12 mouse cellular contexts compared by ENCODE assay signal in genomic region chr3:84472527-84472926, GRCm38 (mm10). TPM values are rescaled to one million over a fixed set of nuclear protein-coding genes. Genes with fewer than 3 reads are reported as not detected.
DNase-seq lines count a peak whose midpoint lies in the region; ATAC-seq and TF ChIP-seq lines count a peak whose summit lies in the region.
"Had no signal": no experiment of that assay in that cellular context is flagged by ENCODE, and none has a peak within 500 bp of the region (broad histone marks: within the 10 kb centered on the region; RNA-seq: fewer than 3 reads in every experiment).

No protein-coding gene starts in this region.

- peaks cover 50% of the 10 kb centered on the region for H3K4me1 ChIP-seq in heart, embryonic 13.5 days
- H3K4me1 ChIP-seq in lung, embryonic 16.5 days (replicated peaks; ENCODE audit: control insufficient read depth, insufficient read depth, low read length): peaks cover 37% of the 10 kb centered on the region
- peaks cover 6% of the 10 kb centered on the region for H3K4me1 ChIP-seq in lung, adult 2 months (ENCODE audit: control insufficient read depth, insufficient read depth, low read length)
- peaks cover 24% of the 10 kb centered on the region for H3K4me1 ChIP-seq in limb, embryonic 14.5 days (ENCODE audit: control insufficient read depth, insufficient read depth, low read length)

- peak overlapping the region; percentile 6 for H3K4me3 ChIP-seq in heart, embryonic 13.5 days
- no peak overlapping the region for H3K4me3 ChIP-seq in lung, embryonic 16.5 days (ENCODE audit: low read length)
- no peak overlapping the region for H3K4me3 ChIP-seq in lung, adult 2 months (replicated peaks; ENCODE audit: extremely low read depth, low read depth, low read length)
- H3K4me3 ChIP-seq in limb, embryonic 14.5 days (replicated peaks; ENCODE audit: low read length): no peak overlapping the region
- H3K4me3 ChIP-seq: hindbrain, embryonic 15.5 days had no signal

- 40% methylated on average over 3 of the region's 3 CpGs for WGBS in heart, embryonic 13.5 days
- 15% methylated on average over 3 of the region's 3 CpGs for WGBS in lung, embryonic 16.5 days
- 32% methylated on average over 3 of the region's 3 CpGs for WGBS in lung, adult 2 months
- WGBS in limb, embryonic 14.5 days: 35% methylated on average over 3 of the region's 3 CpGs

- no peaks in the 10 kb centered on the region for H3K36me3 ChIP-seq in heart, embryonic 13.5 days
- no peaks in the 10 kb centered on the region for H3K36me3 ChIP-seq in lung, embryonic 16.5 days (ENCODE audit: control insufficient read depth, insufficient read depth, low read length)
- H3K36me3 ChIP-seq in limb, embryonic 14.5 days (ENCODE audit: control insufficient read depth, insufficient read depth, low read length): no peaks in the 10 kb centered on the region
- H3K36me3 ChIP-seq: hindbrain, embryonic 15.5 days had no signal

- no peak overlapping the region for H3K9ac ChIP-seq in heart, embryonic 13.5 days
- no peak overlapping the region for H3K9ac ChIP-seq in lung, embryonic 16.5 days (ENCODE audit: low read length)
- H3K9ac ChIP-seq in limb, embryonic 14.5 days (ENCODE audit: low read depth, low read length, severe bottlenecking): no peak overlapping the region
- H3K9ac ChIP-seq: hindbrain, embryonic 15.5 days had no signal

- TF ChIP-seq POLR2A in lung, adult 2 months (IDR thresholded peaks at IDR 0.05; ENCODE audit: borderline replicate concordance, extremely low read depth, low read depth, low read length): no peak
- no peak for TF ChIP-seq POLR2A in limb, embryonic 14.5 days (IDR thresholded peaks at IDR 0.05; ENCODE audit: borderline replicate concordance, extremely low read depth, insufficient read depth, insufficient read length)

- no peaks in the 10 kb centered on the region for H3K9me3 ChIP-seq in heart, embryonic 13.5 days
- no peaks in the 10 kb centered on the region for H3K9me3 ChIP-seq in lung, embryonic 16.5 days (ENCODE audit: control insufficient read depth, low read length)
- H3K9me3 ChIP-seq in limb, embryonic 14.5 days (ENCODE audit: control insufficient read depth, low read length): no peaks in the 10 kb centered on the region
- H3K9me3 ChIP-seq: hindbrain, embryonic 15.5 days had no signal

- H3K27me3 ChIP-seq in heart, embryonic 13.5 days (replicated peaks): peaks cover 75% of the 10 kb centered on the region
- peaks cover 2% of the 10 kb centered on the region; the same call in 1 of the 2 replicates for H3K27me3 ChIP-seq in lung, embryonic 16.5 days (ENCODE audit: control insufficient read depth, insufficient read depth, low read depth, low read length)
- no peaks in the 10 kb centered on the region for H3K27me3 ChIP-seq in limb, embryonic 14.5 days (ENCODE audit: control insufficient read depth, insufficient read depth, low read length)

- peak overlapping the region; percentile 40 for H3K4me2 ChIP-seq in heart, embryonic 13.5 days
- no peak overlapping the region for H3K4me2 ChIP-seq in lung, embryonic 16.5 days (ENCODE audit: low read depth, low read length)
- no peak overlapping the region for H3K4me2 ChIP-seq in limb, embryonic 14.5 days (replicated peaks; ENCODE audit: low read depth, low read length, severe bottlenecking)
- H3K4me2 ChIP-seq: hindbrain, embryonic 15.5 days had no signal

- no peak for TF ChIP-seq CTCF in lung, adult 2 months (IDR thresholded peaks at IDR 0.05; ENCODE audit: insufficient read depth, low read length)

- intact Hi-C loops in heart, postnatal 36 days (cut with DNase I): no loop called here

- no peak for DNase-seq in heart, postnatal 36 days
- DNase-seq in lung, adult 2 months: no peak
- no peak for DNase-seq in limb, embryonic 14.5 days (ENCODE audit: low spot score)
- DNase-seq in lung, postnatal 36 days: peak; percentile 35
- DNase-seq in B cell, adult 2 months: no peak
- DNase-seq: cerebellum, postnatal 36 days; gastrocnemius, postnatal 36 days; thymus, postnatal 36 days had no signal

- no peak overlapping the region for H3K27ac ChIP-seq in heart, embryonic 13.5 days (replicated peaks)
- peak overlapping the region; percentile 48 for H3K27ac ChIP-seq in lung, embryonic 16.5 days (ENCODE audit: low read length)
- H3K27ac ChIP-seq in limb, embryonic 14.5 days (replicated peaks; ENCODE audit: low read depth, low read length): no peak overlapping the region
- H3K27ac ChIP-seq: hindbrain, embryonic 15.5 days had no signal

- ATAC-seq in heart, embryonic 13.5 days (ENCODE audit: extremely low read depth, insufficient number of reproducible peaks, low FRiP score, low TSS enrichment): no peak
- ATAC-seq in lung, embryonic 16.5 days (ENCODE audit: low read depth): peak; percentile 71
- ATAC-seq in limb, embryonic 14.5 days (ENCODE audit: low FRiP score, low read depth): peak; percentile 37; the same call in 1 of the 2 replicates
- no peak for ATAC-seq in megakaryocyte progenitor cell, adult 5-6 weeks (replicated peaks; ENCODE audit: poor library complexity)

RNA-seq across cellular contexts. Expression of gene Fhdc1, which starts 7.7 kb away (rescaled TPM):
- 1.7 and 2.2 TPM in 2 replicates for polyA plus RNA-seq in heart, embryonic 13.5 days (2015; fragmentation: Nextera tagmentation; extraction: Ambion mirVana)
- under 1 TPM; 0.58 to 0.87 TPM for total RNA-seq in heart, postnatal 36 days (2021)
- 14.5 and 15.5 TPM in 2 replicates for polyA plus RNA-seq in lung, embryonic 16.5 days (2015; fragmentation: Nextera tagmentation; extraction: Ambion mirVana)
- polyA plus RNA-seq in lung, adult 2 months (2012; rRNA removed): 10.3 and 13.3 TPM in 2 replicates
- polyA plus RNA-seq in limb, embryonic 14.5 days (2012; rRNA removed): 2.7 and 2.9 TPM in 2 replicates
- 6.0 and 7.5 TPM in 2 replicates for polyA plus RNA-seq in limb, embryonic 14.5 days (2014; fragmentation: Nextera tagmentation; extraction: Ambion mirVana)
- total RNA-seq in megakaryocyte progenitor cell, adult 5-6 weeks (2015): 0.22 and 2.2 TPM in 2 replicates
- total RNA-seq in megakaryocyte progenitor cell, adult 5-6 weeks (2017): 0.74 and 0.79 TPM in 2 replicates

Comparison
In these comparisons a context has a peak if more than half of its experiments do, and no peak if none do; other contexts are left out.
1. ATAC-seq: peak in lung, embryonic 16.5 days (single experiment) and limb, embryonic 14.5 days (single experiment); none in heart, embryonic 13.5 days (single experiment) and megakaryocyte progenitor cell, adult 5-6 weeks (single experiment).